Mouse (Mus musculus) cortical plate, adult 2 months (tissue): ENCODE results near the gene Slc4a8.

Source experiments
- CTCF ChIP-seq: fragments of 200-500 bp; IDR thresholded peaks from 2 replicates; pipeline ENCODE4 v1.5.1; 2011; ENCODE audit warnings: mild to moderate bottlenecking, control low read depth, low read length; ENCODE audit not compliant: insufficient read depth; ENCODE audit errors: extremely low read depth
- POLR2A ChIP-seq: fragments of 200-500 bp; IDR thresholded peaks from 2 replicates; pipeline ENCODE4 v1.6.1; 2011; ENCODE audit warnings: mild to moderate bottlenecking, low read length, control low read depth; ENCODE audit not compliant: insufficient read depth; ENCODE audit errors: extremely low read depth

DNA sequence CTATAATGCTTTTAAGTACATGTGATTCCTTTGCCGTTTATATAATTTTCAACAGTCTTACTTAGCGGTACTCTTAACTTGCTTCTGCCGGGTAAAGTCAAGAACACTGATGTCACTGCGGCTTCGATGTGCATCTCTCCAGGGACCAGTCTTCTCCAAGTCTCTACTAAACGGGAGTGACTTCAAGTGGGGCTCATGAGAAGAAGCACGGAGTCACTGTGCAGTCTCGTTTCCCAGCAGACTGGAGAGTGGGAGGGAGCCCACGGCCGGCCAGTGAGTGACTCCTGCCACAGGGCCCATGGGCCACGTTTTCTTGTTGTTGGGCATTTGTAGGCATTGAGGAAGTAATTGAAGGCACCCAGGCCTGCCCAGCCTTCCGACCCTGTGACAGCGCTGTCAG, 6.3 kb downstream of the Slc4a8 start:
- TF ChIP-seq CTCF, result no peak
- TF ChIP-seq POLR2A, result no peak
